Comparison of ENCODE assay signal across 9 mouse cellular contexts in genomic region chr11:49811099-49811541, GRCm38 (mm10). TPM values are rescaled to one million over a fixed set of nuclear protein-coding genes. Genes with fewer than 3 reads are reported as not detected.
DNase-seq lines count a peak whose midpoint lies in the region; ATAC-seq lines count a peak whose summit lies in the region.
"Had no signal": no experiment of that assay in that cellular context is flagged by ENCODE, and none has a peak within 500 bp of the region (broad histone marks: within the 10 kb centered on the region; RNA-seq: fewer than 3 reads in every experiment).

No protein-coding gene starts in this region.

- ATAC-seq in megakaryocyte, adult 5-6 weeks (ENCODE audit: poor library complexity, severe bottlenecking) = peak; percentile 82
- ATAC-seq: midbrain, embryonic 15.5 days had no signal

- peak; percentile 52 for DNase-seq in gastrocnemius, adult 18-20 months (ENCODE audit: low spot score)
- no peak for DNase-seq in gastrocnemius, postnatal 10 days
- DNase-seq in NIH3T3 (ENCODE audit: low read depth) = peak; percentile 82
- DNase-seq in heart, adult 8-10 months (ENCODE audit: low spot score) = peak; percentile 63
- no peak for DNase-seq in retina, postnatal 1 day
- no peak for DNase-seq in kidney, postnatal 10 days
- no peak for DNase-seq in spleen, postnatal 14 days (ENCODE audit: low spot score in 2 of 2)

RNA-seq across cellular contexts. Expression of gene Gfpt2, which starts 17.1 kb away (rescaled TPM):
- 10 to 100 TPM in 1 of 2 experiments, 1 to 10 TPM in 1; 4.6 to 11.7 TPM for total RNA-seq in gastrocnemius, adult 18-20 months (2021)
- 1 to 10 TPM; 7.4 to 9.5 TPM for total RNA-seq in gastrocnemius, postnatal 10 days (2021)
- 10 to 100 TPM in 1 of 4 experiments, 1 to 10 TPM in 3; 6.6 to 12.9 (median 8.8) TPM for total RNA-seq in heart, adult 8-10 months (2022)
- not detected in 2 replicates for total RNA-seq in megakaryocyte, adult 5-6 weeks (2015)
- total RNA-seq in megakaryocyte, adult 5-6 weeks (2017) = 0.11 and 0.28 TPM in 2 replicates

RNA-seq across cellular contexts. Expression of gene Mapk9, which starts 35.4 kb away (rescaled TPM):
- total RNA-seq in gastrocnemius, adult 18-20 months (2021) = 10 to 100 TPM; 51.3 to 52.6 TPM
- total RNA-seq in gastrocnemius, postnatal 10 days (2021) = 10 to 100 TPM; 49.3 TPM
- total RNA-seq in heart, adult 8-10 months (2022) = 10 to 100 TPM; 42.8 to 47.4 (median 43.5) TPM
- 27.4 and 32.4 TPM in 2 replicates for total RNA-seq in megakaryocyte, adult 5-6 weeks (2015)
- 37.8 and 44.9 TPM in 2 replicates for total RNA-seq in megakaryocyte, adult 5-6 weeks (2017)

Comparison
In these comparisons a context has a peak if more than half of its experiments do, and no peak if none do; other contexts are left out.
1. DNase-seq: peak in gastrocnemius, adult 18-20 months (single experiment), NIH3T3 (single experiment) and heart, adult 8-10 months (single experiment); none in gastrocnemius, postnatal 10 days (single experiment), retina, postnatal 1 day (single experiment), kidney, postnatal 10 days (single experiment) and spleen, postnatal 14 days (0 of 2).
2. RNA of gene Gfpt2, which starts 17.1 kb away (total RNA-seq): 4.6 to 11.7 TPM in gastrocnemius, adult 18-20 months, 7.4 to 9.5 TPM in gastrocnemius, postnatal 10 days and 6.6 to 12.9 TPM in heart, adult 8-10 months; 0.11 to 0.28 TPM in megakaryocyte, adult 5-6 weeks; every median in the first group is over 4 times any median in the second.